Mouse (Mus musculus): ENCODE results near the gene Ankzf1. TPM values are rescaled to one million over a fixed set of nuclear protein-coding genes. Genes with fewer than 3 reads are reported as not detected.

Gene Ankzf1
- polyA plus RNA-seq, 1 experiment, result 17.4 TPM

GRCm38 (mm10) chr1:75155837-75156236, 36.1 kb upstream of the Ankzf1 start:
- Histone ChIP-seq H3K36me3 (ENCODE audit: control insufficient read depth, insufficient read depth, low read length, poor library complexity, severe bottlenecking) (no peaks in the 10 kb centered on the region), H3K27me3 (ENCODE audit: control insufficient read depth, insufficient read depth, low read length, poor library complexity, severe bottlenecking) (no peaks in the 10 kb centered on the region), H3K27ac (ENCODE audit: insufficient read depth, low read length) (no peak overlapping the region), H3K4me3 (ENCODE audit: low read depth, low read length) (no peak overlapping the region), H3K4me1 (ENCODE audit: control insufficient read depth, insufficient read depth, low read length) (no peaks in the 10 kb centered on the region), H3K9me3 (replicated peaks; ENCODE audit: control insufficient read depth, insufficient read depth, low read length, poor library complexity, severe bottlenecking) (no peaks in the 10 kb centered on the region), H3K9ac (ENCODE audit: low read depth, poor library complexity, severe bottlenecking) (no peak overlapping the region)
- TF ChIP-seq EP300 (IDR thresholded peaks at IDR 0.05; ENCODE audit: insufficient read depth, low read depth, low read length), result no peak
- TF ChIP-seq POLR2A (IDR thresholded peaks at IDR 0.05; ENCODE audit: insufficient read depth, low read length), result no peak
- TF ChIP-seq CTCF (IDR thresholded peaks at IDR 0.05; ENCODE audit: low read depth, low read length), result no peak

DNA sequence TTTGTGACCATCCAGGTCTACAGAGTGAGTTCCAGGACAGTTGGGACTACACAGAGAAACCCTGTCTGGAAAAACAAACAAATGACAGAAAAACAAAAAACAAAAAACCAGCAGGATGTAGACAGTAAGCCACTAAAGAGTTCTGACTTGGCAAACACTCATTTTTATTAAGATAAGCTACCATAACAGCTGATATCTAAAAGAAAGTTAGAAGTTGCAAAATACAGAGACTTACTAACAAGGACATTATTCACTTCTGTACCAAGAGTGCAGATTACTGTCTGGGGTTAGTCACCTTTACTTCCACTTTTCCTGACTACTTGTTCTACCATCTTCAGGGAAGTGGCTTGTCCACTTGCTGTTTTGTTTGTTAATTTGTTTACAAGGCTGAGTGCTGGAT, 33.0 kb upstream of the Ankzf1 start:
- Histone ChIP-seq H3K9me3 (replicated peaks; ENCODE audit: control insufficient read depth, insufficient read depth, low read length, poor library complexity, severe bottlenecking) (no peaks in the 10 kb centered on the region), H3K36me3 (ENCODE audit: control insufficient read depth, insufficient read depth, low read length, poor library complexity, severe bottlenecking) (no peaks in the 10 kb centered on the region), H3K4me3 (ENCODE audit: low read depth, low read length) (no peak overlapping the region), H3K4me1 (ENCODE audit: control insufficient read depth, insufficient read depth, low read length) (no peaks in the 10 kb centered on the region), H3K27ac (ENCODE audit: insufficient read depth, low read length) (no peak overlapping the region), H3K9ac (ENCODE audit: low read depth, poor library complexity, severe bottlenecking) (no peak overlapping the region), H3K27me3 (ENCODE audit: control insufficient read depth, insufficient read depth, low read length, poor library complexity, severe bottlenecking) (no peaks in the 10 kb centered on the region)
- TF ChIP-seq CTCF (IDR thresholded peaks at IDR 0.05; ENCODE audit: low read depth, low read length) (no peak), EP300 (IDR thresholded peaks at IDR 0.05; ENCODE audit: insufficient read depth, low read depth, low read length) (no peak), POLR2A (IDR thresholded peaks at IDR 0.05; ENCODE audit: insufficient read depth, low read length) (no peak)

DNA sequence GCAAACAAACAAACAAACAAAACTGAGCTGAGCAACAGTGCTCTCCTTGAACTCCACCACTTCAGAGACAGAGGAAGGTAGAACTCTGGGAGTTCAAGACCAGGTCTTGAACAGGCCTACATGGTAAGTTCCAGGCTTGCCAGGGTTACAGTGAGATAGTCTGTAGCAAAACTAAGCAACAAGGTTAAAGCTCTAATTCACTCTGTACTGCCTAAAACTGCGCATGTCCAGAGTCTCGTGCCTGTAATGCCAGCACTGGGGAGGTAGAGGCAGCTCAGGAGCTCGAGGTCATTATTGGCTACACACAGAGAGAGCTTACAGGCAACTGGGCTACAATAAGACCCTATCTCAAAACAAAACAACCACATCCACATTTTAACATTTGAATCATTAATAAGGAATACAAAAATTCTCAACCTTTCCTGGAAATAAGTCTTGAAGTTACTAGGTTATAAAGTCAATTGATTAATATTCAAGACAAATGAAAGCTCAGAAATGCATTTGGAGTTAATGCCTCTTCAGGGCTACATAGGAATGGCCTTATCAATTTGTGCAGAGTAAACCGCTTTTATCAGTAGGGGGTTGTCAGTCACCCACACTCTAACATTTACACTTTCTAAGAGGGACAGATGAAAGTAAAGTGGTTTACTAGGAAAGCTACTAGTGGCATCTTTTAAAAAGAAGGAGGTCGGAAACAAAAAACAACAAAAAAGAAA, 32.3 kb upstream of the Ankzf1 start:
- Histone ChIP-seq H3K4me1 (ENCODE audit: control insufficient read depth, insufficient read depth, low read length) (no peaks in the 10 kb centered on the region), H3K36me3 (ENCODE audit: control insufficient read depth, insufficient read depth, low read length, poor library complexity, severe bottlenecking) (no peaks in the 10 kb centered on the region), H3K9me3 (replicated peaks; ENCODE audit: control insufficient read depth, insufficient read depth, low read length, poor library complexity, severe bottlenecking) (no peaks in the 10 kb centered on the region), H3K4me3 (ENCODE audit: low read depth, low read length) (no peak overlapping the region), H3K27ac (ENCODE audit: insufficient read depth, low read length) (no peak overlapping the region), H3K9ac (ENCODE audit: low read depth, poor library complexity, severe bottlenecking) (no peak overlapping the region), H3K27me3 (ENCODE audit: control insufficient read depth, insufficient read depth, low read length, poor library complexity, severe bottlenecking) (no peaks in the 10 kb centered on the region)
- TF ChIP-seq CTCF (IDR thresholded peaks at IDR 0.05; ENCODE audit: low read depth, low read length), result no peak
- TF ChIP-seq EP300 (IDR thresholded peaks at IDR 0.05; ENCODE audit: insufficient read depth, low read depth, low read length), result no peak
- TF ChIP-seq POLR2A (IDR thresholded peaks at IDR 0.05; ENCODE audit: insufficient read depth, low read length), result no peak

- no peaks in the 10 kb centered on the region for H3K9me3 ChIP-seq (replicated peaks; ENCODE audit: control insufficient read depth, insufficient read depth, low read length, poor library complexity, severe bottlenecking)
- no peak overlapping the region for H3K9ac ChIP-seq (ENCODE audit: low read depth, poor library complexity, severe bottlenecking)
- H3K27ac ChIP-seq (ENCODE audit: insufficient read depth, low read length), result no peak overlapping the region
- TF ChIP-seq CTCF (IDR thresholded peaks at IDR 0.05; ENCODE audit: low read depth, low read length) (no peak), POLR2A (IDR thresholded peaks at IDR 0.05; ENCODE audit: insufficient read depth, low read length) (no peak), EP300 (IDR thresholded peaks at IDR 0.05; ENCODE audit: insufficient read depth, low read depth, low read length) (no peak)
- H3K4me1 ChIP-seq (ENCODE audit: control insufficient read depth, insufficient read depth, low read length), result no peaks in the 10 kb centered on the region
- H3K36me3 ChIP-seq (ENCODE audit: control insufficient read depth, insufficient read depth, low read length, poor library complexity, severe bottlenecking), result no peaks in the 10 kb centered on the region
- H3K27me3 ChIP-seq (ENCODE audit: control insufficient read depth, insufficient read depth, low read length, poor library complexity, severe bottlenecking), result no peaks in the 10 kb centered on the region
- no peak overlapping the region for H3K4me3 ChIP-seq (ENCODE audit: low read depth, low read length)
These were observed 31.7 kb upstream of the Ankzf1 start for GRCm38 (mm10) chr1:75160256-75160617.

DNA sequence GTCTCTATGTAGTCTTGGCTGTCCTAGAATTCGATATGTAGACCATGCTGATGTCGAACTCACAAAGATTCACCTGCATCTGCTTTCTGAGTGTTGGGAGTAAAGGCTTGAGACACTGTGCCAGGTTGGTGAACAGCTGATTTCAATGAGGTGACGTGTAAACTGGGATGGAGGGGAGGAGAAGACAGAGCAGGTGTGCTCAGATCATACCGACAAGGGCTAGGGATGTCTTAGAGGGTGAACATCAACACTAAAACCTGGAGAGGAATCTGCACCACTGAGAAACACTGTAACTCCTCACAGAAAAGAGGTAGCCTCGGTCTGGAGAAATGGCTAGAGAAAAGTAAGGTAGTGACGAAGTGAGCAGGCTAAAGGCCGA, 23.9 kb upstream of the Ankzf1 start:
- Histone ChIP-seq H3K27me3 (ENCODE audit: control insufficient read depth, insufficient read depth, low read length, poor library complexity, severe bottlenecking) (no peaks in the 10 kb centered on the region), H3K9me3 (replicated peaks; ENCODE audit: control insufficient read depth, insufficient read depth, low read length, poor library complexity, severe bottlenecking) (no peaks in the 10 kb centered on the region), H3K36me3 (ENCODE audit: control insufficient read depth, insufficient read depth, low read length, poor library complexity, severe bottlenecking) (0 out of 2 replicates have a peak, but pooled peaks cover 4% of the 10 kb centered on the region), H3K4me1 (ENCODE audit: control insufficient read depth, insufficient read depth, low read length) (peaks cover 3% of the 10 kb centered on the region), H3K4me3 (ENCODE audit: low read depth, low read length) (peak overlapping the region; percentile 83), H3K27ac (ENCODE audit: insufficient read depth, low read length) (peak overlapping the region; percentile 86), H3K9ac (ENCODE audit: low read depth, poor library complexity, severe bottlenecking) (peak overlapping the region; percentile 54)
- no peak for TF ChIP-seq CTCF (IDR thresholded peaks at IDR 0.05; ENCODE audit: low read depth, low read length)
- no peak for TF ChIP-seq POLR2A (IDR thresholded peaks at IDR 0.05; ENCODE audit: insufficient read depth, low read length)
- no peak for TF ChIP-seq EP300 (IDR thresholded peaks at IDR 0.05; ENCODE audit: insufficient read depth, low read depth, low read length)
